Mouse (Mus musculus) lung, postnatal 25 days (tissue): ENCODE measurements around the gene Mptx2.
A peak's percentile ranks its signal among the peaks of the same experiment; 100 is the strongest.
"Not testable (repeated sequence)": the region's sequence is repeated elsewhere in the genome, so short reads cannot be mapped to it uniquely, and the experiment has no call there.

Experiments used
- DNase-seq: peaks from one replicate; pipeline ENCODE4 v3.0.0; 2022; ENCODE audit warnings: low spot score

Mptx2 gene

GRCm38 (mm10) chr1:173277677-173278076 lies at the start of gene Mptx2:
Gene Mptx2, minus strand, starts transcription at chr1:173277777.
- DNase-seq, result no peak

GRCm38 (mm10) chr1:173326552-173326951 lies 49.0 kb upstream of the Mptx2 start:
- DNase-seq, result no peak

GRCm38 (mm10) chr1:173325395-173325794 lies 47.8 kb upstream of the Mptx2 start:
- no peak for DNase-seq

- no peak for DNase-seq
Observed at GRCm38 (mm10) chr1:173324961-173325360, 47.4 kb upstream of the Mptx2 start.

GRCm38 (mm10) chr1:173323839-173324585 lies 46.4 kb upstream of the Mptx2 start:
- peak; percentile 5 for DNase-seq

GRCm38 (mm10) chr1:173322249-173322627 lies 44.7 kb upstream of the Mptx2 start:
- DNase-seq, result no peak

- no peak for DNase-seq
Observed at GRCm38 (mm10) chr1:173321593-173322248, 44.1 kb upstream of the Mptx2 start.

- DNase-seq, result no peak
Observed at GRCm38 (mm10) chr1:173317925-173318477, 40.4 kb upstream of the Mptx2 start.

- DNase-seq, result no peak
Observed at GRCm38 (mm10) chr1:173315725-173316124, 38.1 kb upstream of the Mptx2 start.

GRCm38 (mm10) chr1:173313535-173314050 lies 36.0 kb upstream of the Mptx2 start:
- DNase-seq, result not testable (repeated sequence)

GRCm38 (mm10) chr1:173302795-173303194 lies 25.2 kb upstream of the Mptx2 start:
- DNase-seq, result not testable (repeated sequence)

GRCm38 (mm10) chr1:173265701-173266100 lies 11.9 kb downstream of the Mptx2 start, which contains the start of gene Olfr418:
Gene Olfr418, plus strand, starts transcription at chr1:173266001.
- no peak for DNase-seq

- no peak for DNase-seq
Observed at GRCm38 (mm10) chr1:173249888-173250287, 27.7 kb downstream of the Mptx2 start.

GRCm38 (mm10) chr1:173237004-173237403 lies 40.6 kb downstream of the Mptx2 start:
- not testable (repeated sequence) for DNase-seq

GRCm38 (mm10) chr1:173227081-173227480 lies 50.5 kb downstream of the Mptx2 start, which contains the start of gene Fcer1a:
Gene Fcer1a, minus strand, starts transcription at chr1:173227214.
- DNase-seq, result no peak
